Mouse (Mus musculus) natural killer cell, adult 2 months (primary cell): ENCODE measurements around the gene Stxbp4.

ENCODE experiments used
- DNase-seq, 2 experiments: peaks; one replicate each; pipeline ENCODE4 v3.0.0; 2022; ENCODE audit warnings: low spot score in 2 of 2

The Stxbp4 gene

GRCm38 (mm10) chr11:90464046-90464595, 173.8 kb downstream of the Stxbp4 start:
- DNase-seq, result no peak

DNA sequence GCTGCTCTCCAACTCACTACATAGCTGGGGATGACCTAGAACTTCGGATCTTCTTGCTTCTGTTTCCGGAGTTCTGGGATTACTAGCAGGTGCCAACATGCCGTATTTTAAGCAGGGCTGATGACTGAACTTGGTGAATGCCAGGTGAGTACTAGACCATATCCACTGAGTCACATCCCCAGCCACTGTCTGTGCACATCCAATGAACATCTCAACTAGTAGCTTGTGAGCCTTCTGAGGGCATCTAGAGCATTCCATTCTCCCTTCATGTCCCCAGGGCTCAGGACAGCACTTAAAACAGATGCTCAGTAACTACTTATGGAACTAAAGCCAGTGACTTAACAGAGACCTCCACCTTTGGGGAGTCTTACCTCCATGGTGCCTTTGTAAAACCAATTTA, 177.4 kb downstream of the Stxbp4 start:
- no peak for DNase-seq

GRCm38 (mm10) chr11:90452134-90452533, 185.8 kb downstream of the Stxbp4 start:
- no peak for DNase-seq

- no peak for DNase-seq
Observed at GRCm38 (mm10) chr11:90451506-90451905, 186.4 kb downstream of the Stxbp4 start.

GRCm38 (mm10) chr11:90442462-90442861, 195.4 kb downstream of the Stxbp4 start:
- DNase-seq, result no peak

- DNase-seq, result no peak
Observed at GRCm38 (mm10) chr11:90440851-90441250, 197.0 kb downstream of the Stxbp4 start.

GRCm38 (mm10) chr11:90438768-90439167, 199.1 kb downstream of the Stxbp4 start:
- DNase-seq, result no peak
